ENCODE assay signal across 35 mouse cellular contexts in genomic region chr13:90167044-90167443, GRCm38 (mm10).
"Had no signal": no experiment of that assay in that cellular context is flagged by ENCODE, and none has a peak within 500 bp of the region (broad histone marks: within the 10 kb centered on the region; RNA-seq: fewer than 3 reads in every experiment).

No protein-coding gene starts in this region.

- ATAC-seq: hindbrain, embryonic 16.5 days; hindbrain, postnatal 0 days; inflammation-experienced regulatory T-cells, adult 6 months; intestine, embryonic 15.5 days; intestine, embryonic 16.5 days; intestine, postnatal 0 days had no signal

- H3K36me3 ChIP-seq: heart, embryonic 10.5 days; heart, embryonic 12.5 days; heart, embryonic 13.5 days; heart, embryonic 15.5 days; hindbrain, embryonic 10.5 days; hindbrain, embryonic 12.5 days; hindbrain, embryonic 13.5 days; hindbrain, embryonic 15.5 days; intestine, embryonic 15.5 days; kidney, embryonic 15.5 days had no signal

- H3K4me1 ChIP-seq: heart, embryonic 10.5 days; heart, embryonic 13.5 days; heart, embryonic 15.5 days; hindbrain, embryonic 12.5 days; hindbrain, embryonic 13.5 days; hindbrain, embryonic 15.5 days; intestine, embryonic 15.5 days had no signal

- H3K9ac ChIP-seq: heart, embryonic 12.5 days; heart, embryonic 13.5 days; heart, embryonic 15.5 days; hindbrain, embryonic 12.5 days; hindbrain, embryonic 13.5 days; hindbrain, embryonic 15.5 days; intestine, embryonic 15.5 days; kidney, embryonic 15.5 days had no signal

- H3K27me3 ChIP-seq: heart, embryonic 12.5 days; heart, embryonic 13.5 days; heart, embryonic 15.5 days; hindbrain, embryonic 12.5 days; hindbrain, embryonic 13.5 days; hindbrain, embryonic 15.5 days; intestine, embryonic 15.5 days; kidney, embryonic 15.5 days had no signal

- H3K4me3 ChIP-seq: heart, adult 2 months; heart, embryonic 10.5 days; heart, embryonic 12.5 days; heart, embryonic 13.5 days; heart, embryonic 15.5 days; hindbrain, embryonic 10.5 days; hindbrain, embryonic 12.5 days; hindbrain, embryonic 13.5 days; hindbrain, embryonic 15.5 days; intestine, embryonic 15.5 days; kidney, embryonic 15.5 days; layer of hippocampus, adult 2 months had no signal

- DNase-seq: heart, adult 2 months; heart, postnatal 10 days; heart, postnatal 14 days; heart, postnatal 36 days; heart, postnatal 4 days; kidney, adult 11 months; kidney, adult 18-20 months; kidney, adult 2 months; kidney, adult 8-10 months; kidney, adult 9 months; kidney, postnatal 10 days; kidney, postnatal 14 days; kidney, postnatal 25 days; kidney, postnatal 36 days; kidney, postnatal 4 days; layer of hippocampus, adult 9-11 months; layer of hippocampus, postnatal 36 days had no signal

- H3K4me2 ChIP-seq: heart, embryonic 11.5 days; heart, embryonic 12.5 days; heart, embryonic 13.5 days; heart, embryonic 15.5 days; hindbrain, embryonic 12.5 days; hindbrain, embryonic 13.5 days; hindbrain, embryonic 15.5 days; intestine, embryonic 15.5 days; kidney, embryonic 15.5 days had no signal

- H3K9me3 ChIP-seq: heart, embryonic 10.5 days; heart, embryonic 12.5 days; heart, embryonic 13.5 days; heart, embryonic 15.5 days; hindbrain, embryonic 10.5 days; hindbrain, embryonic 12.5 days; hindbrain, embryonic 13.5 days; hindbrain, embryonic 15.5 days; intestine, embryonic 15.5 days; kidney, embryonic 15.5 days had no signal

- H3K27ac ChIP-seq: heart, adult 2 months; heart, embryonic 10.5 days; heart, embryonic 13.5 days; heart, embryonic 15.5 days; hindbrain, embryonic 10.5 days; hindbrain, embryonic 12.5 days; hindbrain, embryonic 13.5 days; hindbrain, embryonic 15.5 days; hindbrain, postnatal 0 days; intestine, embryonic 15.5 days; kidney, embryonic 15.5 days; kidney, postnatal 0 days; layer of hippocampus, adult 2 months had no signal
